Mouse (Mus musculus) midbrain, postnatal 0 days (tissue): ENCODE measurements at regions not wholly inside any gene's neighbourhood (a gene's known extent, or its start where the extent isn't known, plus 50 kb on each side); places are given as distances from the start of the nearest gene placed in this dataset.

ENCODE experiments used
- ATAC-seq: fragments of 200-750 bp; cut with Nextera tagmentation; 2 replicates; pipeline ENCODE4 v1.8.0; 2017; ENCODE audit warnings: moderate number of reproducible peaks, mild to moderate bottlenecking, moderate TSS enrichment, moderate library complexity; ENCODE audit not compliant: low FRiP score
- DNase-seq: peaks from one replicate; pipeline ENCODE4 v3.0.0-alpha.2; 2015; ENCODE audit warnings: low spot score
- H3K27ac ChIP-seq: fragments of 300-500 bp; sonication (generic); 2 replicates; pipeline ENCODE4 v1.5.1; 2014; ENCODE audit warnings: low read depth, mild to moderate bottlenecking, low read length, mixed read lengths
- H3K27me3 ChIP-seq: fragments of 300-500 bp; sonication (generic); 2 replicates; pipeline ENCODE4 v1.6.1; 2014; ENCODE audit warnings: low read length, control low read depth, mixed read lengths; ENCODE audit not compliant: insufficient read depth
- H3K36me3 ChIP-seq: fragments of 300-500 bp; sonication (generic); 2 replicates; pipeline ENCODE4 v1.6.1; 2014; ENCODE audit warnings: low read length, control low read depth, mixed read lengths; ENCODE audit not compliant: insufficient read depth
- H3K4me1 ChIP-seq: fragments of 300-500 bp; sonication (generic); 2 replicates; pipeline ENCODE4 v1.6.1; 2014; ENCODE audit warnings: mild to moderate bottlenecking, control low read depth, antibody characterized with exemption, low read length, mixed read lengths; ENCODE audit not compliant: insufficient read depth
- H3K4me2 ChIP-seq: fragments of 300-500 bp; sonication (generic); 2 replicates; pipeline ENCODE4 v1.6.1; 2014; ENCODE audit warnings: low read depth, mild to moderate bottlenecking, low read length, mixed read lengths; ENCODE audit not compliant: poor library complexity, severe bottlenecking
- H3K4me3 ChIP-seq: fragments of 300-500 bp; sonication (generic); 2 replicates; pipeline ENCODE4 v1.5.1; 2014; ENCODE audit warnings: low read depth, mild to moderate bottlenecking, low read length, moderate library complexity
- H3K9ac ChIP-seq: fragments of 300-500 bp; sonication (generic); replicated peaks from 2 replicates; pipeline ENCODE4 v1.6.1; 2014; ENCODE audit warnings: mild to moderate bottlenecking, low read length, moderate library complexity, mixed read lengths; ENCODE audit not compliant: poor library complexity, severe bottlenecking
- H3K9me3 ChIP-seq: fragments of 300-500 bp; sonication (generic); 2 replicates; pipeline ENCODE4 v1.6.1; 2016; ENCODE audit warnings: low read length, control low read depth
- CTCF ChIP-seq: IDR thresholded peaks from 2 replicates; pipeline ENCODE4 v1.5.1; 2016; ENCODE audit warnings: antibody characterized with exemption, mild to moderate bottlenecking
- WGBS: fragments of 180-500 bp; shearing (Covaris S2); extraction: QIAGEN DNeasy Blood & Tissue Kit; methylation state at CpG from one replicate; pipeline ENCODE4 v1.1.7; 2014; 5-methylcytosine and 5-hydroxymethylcytosine counted together

DNA sequence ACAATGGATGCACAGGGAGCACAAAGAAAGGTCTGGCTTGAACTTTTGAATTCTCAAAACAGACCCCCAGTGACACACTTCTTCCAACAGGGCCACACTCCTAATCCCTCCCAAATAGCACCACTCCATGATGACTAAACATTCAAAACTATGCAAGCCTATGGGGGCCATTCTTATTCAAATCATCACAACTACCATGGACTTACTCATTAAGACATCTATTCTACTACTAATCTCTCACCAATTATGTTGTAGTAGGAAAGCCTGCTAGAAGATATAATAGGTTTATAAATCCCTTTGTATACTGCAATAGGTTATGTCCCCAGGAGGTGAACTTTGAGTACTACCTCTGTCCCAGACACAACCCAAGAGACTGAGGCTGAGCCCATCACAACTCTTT, 574.6 kb downstream of the Inhba start:
- Histone ChIP-seq H3K9ac (no peak overlapping the region), H3K4me3 (no peak overlapping the region), H3K9me3 (no peaks in the 10 kb centered on the region), H3K36me3 (no peaks in the 10 kb centered on the region), H3K4me1 (no peaks in the 10 kb centered on the region), H3K27ac (no peak overlapping the region), H3K4me2 (no peak overlapping the region), H3K27me3 (no peaks in the 10 kb centered on the region)
- DNase-seq = no peak
- TF ChIP-seq CTCF = no peak
- ATAC-seq = no peak

DNA sequence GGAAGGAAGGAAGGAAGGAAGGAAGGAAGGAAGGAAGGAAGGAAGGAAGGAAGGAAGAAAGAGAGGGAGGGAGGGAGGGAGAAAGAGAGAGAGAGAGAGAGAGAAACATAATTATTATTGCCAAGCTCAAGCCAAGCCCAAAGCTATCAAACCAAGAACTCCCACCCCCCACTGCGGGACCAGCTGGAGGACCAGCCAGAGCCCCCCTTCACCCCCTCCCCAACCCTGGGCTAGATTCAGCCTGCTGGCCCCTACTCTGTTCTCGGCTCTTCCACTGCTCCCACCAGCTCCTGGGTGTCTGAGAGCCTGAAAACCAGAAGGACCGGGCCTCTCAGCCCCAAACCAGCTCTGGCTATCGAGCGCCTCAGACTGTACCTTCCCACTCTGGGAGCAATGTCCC, 608.1 kb downstream of the Inhba start:
- ATAC-seq = no peak
- H3K27me3 ChIP-seq = no peaks in the 10 kb centered on the region
- no peak overlapping the region for H3K4me3 ChIP-seq
- H3K9me3 ChIP-seq = no peaks in the 10 kb centered on the region
- DNase-seq = no peak
- no peaks in the 10 kb centered on the region for H3K36me3 ChIP-seq
- WGBS = 88% methylated on average over 5 of the region's 5 CpGs
- H3K27ac ChIP-seq = no peak overlapping the region
- H3K4me2 ChIP-seq = no peak overlapping the region
- TF ChIP-seq CTCF = no peak
- no peak overlapping the region for H3K9ac ChIP-seq
- H3K4me1 ChIP-seq = no peaks in the 10 kb centered on the region

DNA sequence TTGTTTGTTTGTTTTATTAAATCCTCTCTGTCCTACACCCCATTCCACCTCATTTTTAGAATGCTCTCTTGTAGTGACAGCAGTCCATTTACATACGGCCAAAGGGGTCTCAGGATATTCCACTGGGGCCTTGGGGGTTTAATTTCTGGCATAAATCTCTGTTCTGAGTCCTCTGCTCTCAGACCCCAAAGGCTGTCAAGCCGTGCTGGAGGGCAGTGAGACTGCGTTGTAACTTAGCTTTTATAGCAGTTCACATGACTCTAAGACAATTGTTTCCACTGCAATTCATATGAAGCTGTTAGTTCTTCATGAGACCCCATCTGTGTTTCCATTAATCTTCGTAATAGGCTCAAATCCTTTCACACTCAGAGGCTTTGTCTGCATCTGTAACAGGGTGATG, 614.9 kb downstream of the Inhba start:
- H3K4me1 ChIP-seq = no peaks in the 10 kb centered on the region
- H3K9ac ChIP-seq = no peak overlapping the region
- no peak overlapping the region for H3K4me3 ChIP-seq
- WGBS = 39% methylated on average over 4 of the region's 4 CpGs
- H3K27ac ChIP-seq = no peak overlapping the region
- DNase-seq (no peak), ATAC-seq (no peak)
- no peaks in the 10 kb centered on the region for H3K27me3 ChIP-seq
- no peak for TF ChIP-seq CTCF
- H3K4me2 ChIP-seq = no peak overlapping the region
- no peaks in the 10 kb centered on the region for H3K9me3 ChIP-seq
- no peaks in the 10 kb centered on the region for H3K36me3 ChIP-seq

DNA sequence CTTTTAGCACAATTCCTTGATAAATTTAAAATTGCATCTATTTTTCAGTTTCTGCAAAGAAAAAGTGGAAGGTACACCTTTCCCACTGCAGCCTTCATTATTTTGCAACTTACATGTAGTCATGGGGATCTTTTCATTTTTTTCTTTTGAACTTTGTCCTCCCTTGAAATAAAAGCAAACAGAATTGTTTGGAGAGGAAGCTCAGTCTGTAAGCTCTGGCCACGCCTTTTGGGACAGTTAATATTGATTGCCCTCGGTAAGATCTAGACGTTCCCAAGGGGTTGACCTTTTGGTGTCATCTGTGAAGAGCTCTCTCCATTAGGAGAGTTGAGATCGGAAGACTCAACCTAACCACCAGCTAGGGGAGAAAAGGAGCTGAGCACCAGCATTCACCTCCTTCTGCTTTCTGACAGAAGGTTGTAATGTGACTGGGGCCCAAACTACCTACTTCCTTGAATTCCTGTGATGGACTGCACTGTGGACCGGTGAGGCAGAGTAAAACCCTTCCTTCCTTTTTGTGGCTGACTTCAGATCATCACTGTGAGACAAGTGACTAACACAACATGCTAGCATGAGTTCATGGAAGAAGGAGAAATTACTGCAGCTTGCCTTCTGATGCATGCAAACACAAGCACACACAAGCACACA, 621.9 kb downstream of the Inhba start:
- Histone ChIP-seq H3K4me1 (no peaks in the 10 kb centered on the region), H3K4me3 (no peak overlapping the region), H3K36me3 (no peaks in the 10 kb centered on the region), H3K9ac (no peak overlapping the region), H3K27ac (no peak overlapping the region), H3K9me3 (no peaks in the 10 kb centered on the region), H3K27me3 (no peaks in the 10 kb centered on the region), H3K4me2 (no peak overlapping the region)
- ATAC-seq (no peak), DNase-seq (no peak)
- no peak for TF ChIP-seq CTCF
- WGBS = 79% methylated on average over 5 of the region's 5 CpGs

DNA sequence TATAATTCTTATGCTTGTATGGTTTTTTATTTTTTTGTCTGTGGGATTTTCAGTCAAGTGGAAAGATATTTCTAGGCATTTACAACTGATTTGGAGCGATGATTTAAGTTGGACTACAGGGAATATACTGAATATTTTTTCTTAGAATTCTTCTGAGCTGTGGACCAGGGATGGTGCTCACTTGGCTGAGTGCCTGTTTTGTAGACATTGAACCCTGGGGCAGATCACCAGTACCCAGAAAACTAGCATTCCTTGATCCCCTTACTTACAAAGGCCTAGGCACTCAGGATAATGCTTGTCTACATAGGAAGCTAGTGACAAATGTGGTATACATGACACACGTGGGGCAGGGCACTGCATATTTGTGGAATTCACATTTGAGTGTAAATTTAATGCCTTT, 624.6 kb downstream of the Inhba start:
- no peaks in the 10 kb centered on the region for H3K36me3 ChIP-seq
- no peaks in the 10 kb centered on the region for H3K27me3 ChIP-seq
- no peak overlapping the region for H3K4me3 ChIP-seq
- no peak overlapping the region for H3K27ac ChIP-seq
- no peak overlapping the region for H3K9ac ChIP-seq
- TF ChIP-seq CTCF = no peak
- H3K4me2 ChIP-seq = no peak overlapping the region
- ATAC-seq (no peak), DNase-seq (no peak)
- H3K4me1 ChIP-seq = no peaks in the 10 kb centered on the region
- H3K9me3 ChIP-seq = no peaks in the 10 kb centered on the region
- 75% methylated on average over 2 of the region's 2 CpGs for WGBS

DNA sequence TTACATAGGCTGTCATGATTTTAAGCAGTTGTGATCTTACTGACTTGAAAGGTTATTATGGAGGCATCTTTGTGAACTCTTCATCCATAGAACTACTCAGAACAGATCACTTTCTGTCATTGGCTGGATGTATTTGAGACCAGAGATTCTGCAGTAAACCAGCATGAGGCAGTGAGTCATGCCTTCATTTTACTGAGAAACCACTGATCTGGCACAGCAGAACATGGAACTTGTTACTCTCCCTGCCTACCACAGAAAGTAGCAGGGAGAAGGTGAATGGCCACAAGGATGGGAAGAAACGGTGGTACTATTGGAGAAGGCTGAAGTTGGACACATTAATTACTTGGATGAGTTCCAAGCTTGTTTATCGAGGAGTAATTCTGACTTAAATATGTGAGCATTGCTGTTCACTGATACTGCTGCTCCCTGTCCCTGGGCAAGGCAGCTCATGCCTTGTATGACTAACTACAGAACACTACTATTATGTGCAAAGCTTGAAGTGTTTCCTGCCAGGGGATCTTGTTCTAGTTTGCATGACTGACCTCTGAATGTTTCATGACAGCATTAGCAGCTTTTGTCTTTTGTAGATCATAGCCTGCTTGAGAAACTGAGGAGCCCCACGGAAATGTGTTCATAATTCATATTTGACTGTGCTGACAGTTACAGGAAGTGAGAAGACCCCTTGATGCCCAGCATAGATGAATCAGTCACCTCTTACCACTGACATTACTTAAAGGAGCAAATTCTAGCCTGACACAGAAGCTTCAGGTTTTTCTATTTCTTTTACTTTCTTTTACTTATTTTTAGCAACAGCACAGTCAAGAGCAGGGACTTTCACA, 630.2 kb downstream of the Inhba start:
- Histone ChIP-seq H3K4me1 (no peaks in the 10 kb centered on the region), H3K9ac (no peak overlapping the region), H3K36me3 (no peaks in the 10 kb centered on the region), H3K4me2 (no peak overlapping the region), H3K27me3 (no peaks in the 10 kb centered on the region), H3K27ac (no peak overlapping the region), H3K4me3 (no peak overlapping the region), H3K9me3 (no peaks in the 10 kb centered on the region)
- no peak for ATAC-seq
- DNase-seq = no peak
- 47% methylated on average over 3 of the region's 3 CpGs for WGBS
- no peak for TF ChIP-seq CTCF
